Mouse (Mus musculus) right cerebral cortex, postnatal 36 days (tissue): Measurements from ENCODE around the gene Vsir.
A peak's percentile ranks its signal among the peaks of the same experiment; 100 is the strongest.

Source experiments
- DNase-seq, 2 experiments: peaks; one replicate each; pipeline ENCODE4 v3.0.0; 2022; ENCODE audit warnings: low spot score in 2 of 2, mixed read lengths in 1 of 2

Gene Vsir

GRCm38 (mm10) chr10:60381142-60381925 lies 34.7 kb downstream of the Vsir start:
- DNase-seq: no peak

GRCm38 (mm10) chr10:60388332-60388731 lies 41.7 kb downstream of the Vsir start:
- no peak for DNase-seq

GRCm38 (mm10) chr10:60389447-60389865 lies 42.8 kb downstream of the Vsir start:
- DNase-seq: no peak

- DNase-seq: no peak
Observed at GRCm38 (mm10) chr10:60390177-60390903, 43.7 kb downstream of the Vsir start.

- DNase-seq: no peak
Observed at GRCm38 (mm10) chr10:60390904-60391420, 44.3 kb downstream of the Vsir start.

- DNase-seq: no peak
Observed at GRCm38 (mm10) chr10:60391661-60392060, 45.0 kb downstream of the Vsir start.

GRCm38 (mm10) chr10:60394936-60395335 lies 48.3 kb downstream of the Vsir start:
- no peak for DNase-seq

- DNase-seq: no peak
Observed at GRCm38 (mm10) chr10:60395605-60396004, 49.0 kb downstream of the Vsir start.

GRCm38 (mm10) chr10:60398051-60398814 lies 51.6 kb downstream of the Vsir start:
- DNase-seq: no peak

- no peak for DNase-seq
Observed at GRCm38 (mm10) chr10:60399449-60399848, 52.8 kb downstream of the Vsir start, which contains the start of gene Gm17455. Gene Gm17455, plus strand, starts transcription at chr10:60399726.

- no peak for DNase-seq
Observed at GRCm38 (mm10) chr10:60400507-60401295, 54.0 kb downstream of the Vsir start.

GRCm38 (mm10) chr10:60405460-60406177 lies 59.0 kb downstream of the Vsir start:
- DNase-seq: peak; percentile 36 to 37

GRCm38 (mm10) chr10:60407831-60408230 lies 61.2 kb downstream of the Vsir start:
- peak; percentile 20 to 36 for DNase-seq

GRCm38 (mm10) chr10:60411794-60412193 lies 65.1 kb downstream of the Vsir start:
- no peak for DNase-seq

GRCm38 (mm10) chr10:60413756-60414155 lies 67.1 kb downstream of the Vsir start:
- DNase-seq: no peak

- no peak for DNase-seq
Observed at GRCm38 (mm10) chr10:60417041-60417440, 70.4 kb downstream of the Vsir start.

- peak; percentile 32 to 47 for DNase-seq
Observed at GRCm38 (mm10) chr10:60418137-60418536, 71.5 kb downstream of the Vsir start.

GRCm38 (mm10) chr10:60419624-60420023 lies 73.0 kb downstream of the Vsir start:
- DNase-seq: no peak
